Mouse (Mus musculus): ENCODE results near the gene Cel. TPM values are rescaled to one million over a fixed set of nuclear protein-coding genes. Genes with fewer than 3 reads are reported as not detected.

Gene Cel
- polyA plus RNA-seq (2012; rRNA removed) = 0.20 and 0.68 TPM in 2 replicates

DNA sequence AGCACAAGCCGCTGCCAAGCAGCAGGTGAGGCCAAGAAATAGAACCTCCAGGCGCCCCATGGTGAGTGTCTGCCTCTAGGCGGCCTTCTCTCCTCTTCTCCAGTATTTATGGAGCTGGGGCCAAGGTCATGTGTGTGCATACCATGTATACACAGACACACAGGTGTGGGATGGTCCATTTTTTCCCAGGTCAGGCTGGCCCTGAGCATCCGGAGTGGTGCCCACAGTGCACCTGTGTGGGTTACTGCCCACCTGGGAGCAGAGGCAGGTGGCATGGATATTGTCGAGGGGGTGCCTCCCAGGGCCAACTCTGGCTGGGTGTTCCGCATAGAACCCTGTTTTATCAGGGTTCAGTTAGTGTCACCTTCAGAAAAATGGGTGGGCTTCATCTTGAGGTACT, at the start of gene Cel:
Gene Cel (minus strand): TSS at position 101 of the 400 bp plus-strand sequence.

DNA sequence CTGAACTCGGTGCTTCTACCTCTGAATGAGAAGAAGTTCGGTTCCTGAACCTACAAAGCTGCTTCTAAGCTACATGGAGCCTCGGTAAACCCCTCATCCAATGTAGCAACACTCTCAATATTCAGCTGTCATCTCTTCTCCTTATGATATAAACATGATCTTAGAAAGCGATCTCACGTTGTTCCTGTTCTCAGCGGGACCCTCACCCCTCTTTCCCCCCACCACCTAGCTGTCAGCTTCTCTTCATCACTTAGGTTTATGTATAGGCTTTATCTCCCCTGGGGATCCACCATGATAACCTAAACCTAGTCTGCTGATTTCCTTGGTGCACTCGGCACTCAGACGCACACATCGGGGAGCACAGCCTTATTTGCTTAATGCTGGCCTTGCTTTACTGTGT, 20.4 kb upstream of the Cel start, which contains the start of gene Gtf3c5:
Gene Gtf3c5 (minus strand): TSS at position 101 of the 400 bp plus-strand sequence.

DNA sequence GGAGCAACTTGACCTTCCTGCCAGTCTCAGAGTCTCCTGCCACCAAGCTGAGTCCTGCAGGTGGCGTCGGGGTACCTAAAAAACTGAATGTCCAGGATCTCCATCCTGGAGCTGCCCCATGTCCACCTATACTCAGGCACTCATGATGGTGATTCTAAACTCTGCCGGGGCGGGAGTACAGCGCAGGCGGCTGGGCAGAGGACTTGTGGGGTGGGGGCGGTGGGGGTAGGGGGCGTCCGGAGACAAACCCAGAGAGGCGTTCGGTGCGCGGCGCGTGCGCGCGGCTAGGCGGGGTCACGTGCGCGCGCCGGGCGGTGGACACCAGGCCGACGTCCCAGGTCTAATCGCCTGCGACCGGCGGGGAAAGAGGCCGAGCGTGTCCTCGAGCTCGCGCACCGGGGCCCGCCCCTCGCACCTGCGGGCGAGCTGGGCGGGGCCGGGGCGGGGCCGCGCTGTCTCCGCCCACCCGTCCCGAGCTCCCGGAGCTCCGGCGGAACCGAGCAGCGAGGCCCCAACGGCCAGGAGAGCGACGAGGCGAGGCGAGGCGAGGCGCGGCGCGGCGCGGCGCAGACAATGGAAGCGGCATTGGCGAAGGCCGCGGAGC, 50.3 kb downstream of the Cel start, which contains the start of gene Ralgds:
Gene Ralgds (plus strand): TSS at position 328 of the 604 bp plus-strand sequence.

DNA sequence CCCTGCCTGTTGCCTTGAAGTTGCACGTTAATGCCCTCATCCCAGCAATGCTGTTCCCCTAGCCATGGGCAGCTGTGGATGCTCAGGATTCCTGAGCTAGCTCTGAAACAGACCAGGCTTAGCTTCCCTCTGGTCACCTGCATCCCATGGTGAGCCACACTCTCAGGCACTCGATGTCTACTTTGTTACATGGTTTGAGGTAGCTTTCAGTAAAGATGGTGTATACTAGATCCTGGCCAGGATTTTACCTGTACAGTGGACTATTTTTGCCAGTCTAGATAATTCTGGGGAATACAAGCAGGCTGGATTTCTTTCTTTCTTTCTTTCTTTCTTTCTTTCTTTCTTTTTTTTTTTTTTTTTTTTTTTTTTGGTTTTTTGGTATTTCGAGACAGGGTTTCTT, 57.4 kb downstream of the Cel start, which contains the start of gene Gm10134:
Gene Gm10134 (plus strand): TSS at position 301 of the 400 bp plus-strand sequence.

Other genes starting within 250 kb of the Cel start
- gene Ppp1r26, start 116.6 kb downstream of the Cel start, polyA plus RNA-seq (2012; rRNA removed) = 10.8 and 12.3 TPM in 2 replicates
- 11.6 and 12.0 TPM in 2 replicates for gene 1700007K13Rik, start 97.1 kb downstream of the Cel start, polyA plus RNA-seq (2012; rRNA removed)
- gene Mrps2, start 95.3 kb downstream of the Cel start, polyA plus RNA-seq (2012; rRNA removed) = 39.8 and 60.6 TPM in 2 replicates
- 7.7 and 7.9 TPM in 2 replicates for gene Gbgt1, start 66.5 kb downstream of the Cel start, polyA plus RNA-seq (2012; rRNA removed)
- gene Gm10134, start 57.3 kb downstream of the Cel start, polyA plus RNA-seq (2012; rRNA removed) = 0.71 TPM in 1 of 2 replicates, not detected in the other
- 94.0 and 104 TPM in 2 replicates for gene Ralgds, start 50.3 kb downstream of the Cel start, polyA plus RNA-seq (2012; rRNA removed)
- gene Gtf3c5, start 20.3 kb upstream of the Cel start, polyA plus RNA-seq (2012; rRNA removed) = 30.9 and 33.1 TPM in 2 replicates
- 0.24 and 0.32 TPM in 2 replicates for gene Gfi1b, start 58.6 kb upstream of the Cel start, polyA plus RNA-seq (2012; rRNA removed)
- gene Tsc1, start 77.8 kb upstream of the Cel start, polyA plus RNA-seq (2012; rRNA removed) = 16.2 and 17.2 TPM in 2 replicates
- 13.2 and 14.0 TPM in 2 replicates for gene Spaca9, start 136.3 kb upstream of the Cel start, polyA plus RNA-seq (2012; rRNA removed)
- gene Ak8, start 136.8 kb upstream of the Cel start, polyA plus RNA-seq (2012; rRNA removed) = 3.4 and 4.4 TPM in 2 replicates